Mouse (Mus musculus) forebrain, postnatal 0 days (tissue): ENCODE measurements around the gene Kctd6. TPM values are rescaled to one million over a fixed set of nuclear protein-coding genes. Genes with fewer than 3 reads are reported as not detected.

Experiments
- ATAC-seq: fragments of 200-750 bp; cut with Nextera tagmentation; 2 replicates; pipeline ENCODE4 v1.8.0; 2017; ENCODE audit warnings: mild to moderate bottlenecking, moderate library complexity
- DNase-seq: peaks from one replicate; pipeline ENCODE4 v3.0.0-alpha.2; 2015
- H3K27ac ChIP-seq: fragments of 300-500 bp; sonication (generic); 2 replicates; pipeline ENCODE4 v1.5.1; 2014; ENCODE audit warnings: low read depth, mild to moderate bottlenecking, antibody characterized with exemption, low read length, moderate library complexity, mixed read lengths
- H3K27me3 ChIP-seq: fragments of 300-500 bp; sonication (generic); 2 replicates; pipeline ENCODE4 v1.6.1; 2014; ENCODE audit warnings: mild to moderate bottlenecking, low read length, mixed read lengths; ENCODE audit not compliant: insufficient read depth
- H3K36me3 ChIP-seq: fragments of 300-500 bp; sonication (generic); 2 replicates; pipeline ENCODE4 v1.6.1; 2014; ENCODE audit warnings: mild to moderate bottlenecking, moderate library complexity; ENCODE audit not compliant: insufficient read depth
- H3K4me1 ChIP-seq: fragments of 300-500 bp; sonication (generic); 2 replicates; pipeline ENCODE4 v1.6.1; 2014; ENCODE audit warnings: antibody characterized with exemption; ENCODE audit not compliant: insufficient read depth
- H3K4me2 ChIP-seq: fragments of 300-500 bp; sonication (generic); 2 replicates; pipeline ENCODE4 v1.6.1; 2014; ENCODE audit warnings: low read depth, mild to moderate bottlenecking, moderate library complexity
- H3K4me3 ChIP-seq: fragments of 300-500 bp; sonication (generic); 2 replicates; pipeline ENCODE4 v1.5.1; 2014; ENCODE audit warnings: low read depth, low read length, mixed read lengths
- H3K9ac ChIP-seq: fragments of 300-500 bp; sonication (generic); 2 replicates; pipeline ENCODE4 v1.6.1; 2014; ENCODE audit warnings: mild to moderate bottlenecking
- H3K9me3 ChIP-seq: fragments of 300-500 bp; sonication (generic); 2 replicates; pipeline ENCODE4 v1.6.1; 2016; ENCODE audit warnings: low read length
- CTCF ChIP-seq: sonication (generic); IDR thresholded peaks from 2 replicates; pipeline ENCODE4 v1.5.1; 2016; ENCODE audit warnings: antibody characterized with exemption, control low read depth, low read depth
- WGBS: fragments of 180-500 bp; shearing (Covaris S2); extraction: QIAGEN DNeasy Blood & Tissue Kit; methylation state at CpG from one replicate; pipeline ENCODE4 v1.1.7; 2014; 5-methylcytosine and 5-hydroxymethylcytosine counted together
- polyA plus RNA-seq: library from polyadenylated mRNA; unstranded; fragments of >200 nt; fragmentation: Nextera tagmentation; extraction: Ambion mirVana; gene quantifications from 2 replicates; pipeline ENCODE4 v1.2.1, GENCODE M21; 2015
- total RNA-seq: library from RNA; depleted of rRNA; stranded (reverse); fragments of >200 nt; gene quantifications from 2 replicates; pipeline ENCODE4 v1.2.3, GENCODE M21; 2014

Gene Kctd6
- total and polyA plus RNA-seq, 2 experiments from 2014 or later = 27.0 to 42.0 TPM

DNA sequence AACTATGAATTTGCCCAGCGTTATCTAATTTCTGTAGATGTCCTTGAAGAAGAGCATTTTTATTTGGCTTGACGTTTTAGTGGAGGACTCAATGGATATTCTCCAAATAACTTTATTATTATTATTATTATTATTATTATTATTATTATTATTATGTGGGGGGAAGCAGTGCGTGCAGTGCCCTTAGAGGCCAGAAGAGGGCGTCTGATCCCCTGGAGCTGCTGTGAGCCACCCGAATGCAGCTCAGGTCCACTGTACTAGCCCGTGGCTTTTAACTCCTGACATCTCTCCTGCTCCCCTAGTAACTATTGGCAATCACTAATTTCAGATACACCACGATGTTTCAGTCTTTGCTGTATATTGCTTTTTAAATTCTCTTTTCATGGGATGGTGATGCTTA is 6.4 kb downstream of the Kctd6 start:
- TF ChIP-seq CTCF = peak; percentile 38; the same call in 1 of the 2 replicates
- WGBS = 62% methylated on average over 7 of the region's 7 CpGs
- no peak for DNase-seq
- Histone ChIP-seq H3K4me1 (peaks cover 5% of the 10 kb centered on the region; the same call in 1 of the 2 replicates), H3K9me3 (no peaks in the 10 kb centered on the region), H3K4me3 (no peak overlapping the region), H3K4me2 (no peak overlapping the region), H3K27me3 (no peaks in the 10 kb centered on the region), H3K27ac (no peak overlapping the region), H3K9ac (no peak overlapping the region), H3K36me3 (peaks cover 13% of the 10 kb centered on the region)
- no peak for ATAC-seq

DNA sequence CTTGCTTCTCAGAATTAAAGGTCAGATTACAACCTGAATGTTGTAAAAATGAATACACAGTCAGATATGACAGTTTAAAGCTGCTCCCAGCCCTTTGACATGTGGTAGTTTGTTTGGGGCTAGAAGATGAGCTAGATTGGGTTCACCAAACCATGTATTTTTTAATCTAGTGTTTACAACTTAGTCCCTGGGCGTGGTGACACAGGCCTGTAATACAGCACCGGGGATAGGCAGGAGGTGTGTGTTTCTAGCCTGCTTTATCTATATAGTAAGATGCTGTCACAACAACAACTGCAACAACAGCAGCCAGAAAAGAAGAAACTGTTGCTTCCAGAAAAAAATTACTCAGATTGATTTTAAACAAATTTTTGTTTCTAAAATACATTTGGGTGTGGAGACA is 7.0 kb downstream of the Kctd6 start:
- Histone ChIP-seq H3K9ac (no peak overlapping the region), H3K4me2 (no peak overlapping the region), H3K4me1 (0 out of 2 replicates have a peak, but pooled peaks cover 5% of the 10 kb centered on the region), H3K27ac (no peak overlapping the region), H3K27me3 (no peaks in the 10 kb centered on the region), H3K9me3 (no peaks in the 10 kb centered on the region), H3K4me3 (no peak overlapping the region), H3K36me3 (peaks cover 13% of the 10 kb centered on the region)
- WGBS = 95% methylated on average over 2 of the region's 2 CpGs
- ATAC-seq (no peak), DNase-seq (no peak)
- no peak for TF ChIP-seq CTCF

DNA sequence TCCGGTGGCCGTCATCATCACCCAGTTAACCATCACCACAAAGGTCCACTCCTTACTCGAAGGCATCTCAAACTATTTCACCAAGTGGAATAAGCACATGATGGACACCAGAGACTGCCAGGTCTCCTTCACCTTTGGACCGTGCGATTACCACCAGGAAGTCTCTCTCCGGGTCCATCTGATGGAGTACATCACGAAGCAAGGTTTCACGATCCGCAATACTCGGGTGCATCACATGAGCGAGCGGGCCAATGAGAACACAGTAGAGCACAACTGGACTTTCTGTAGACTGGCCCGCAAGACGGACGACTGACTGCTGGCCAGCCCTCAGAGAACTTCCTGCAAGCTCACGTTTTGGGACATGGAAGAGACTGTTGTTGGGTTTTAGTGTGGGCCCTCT is 8.6 kb downstream of the Kctd6 start:
- DNase-seq (no peak), ATAC-seq (no peak)
- Histone ChIP-seq H3K27ac (no peak overlapping the region), H3K9ac (no peak overlapping the region), H3K9me3 (no peaks in the 10 kb centered on the region), H3K36me3 (peaks cover 13% of the 10 kb centered on the region), H3K4me3 (no peak overlapping the region), H3K4me2 (no peak overlapping the region), H3K4me1 (0 out of 2 replicates have a peak, but pooled peaks cover 5% of the 10 kb centered on the region), H3K27me3 (no peaks in the 10 kb centered on the region)
- no peak for TF ChIP-seq CTCF
- WGBS = 95% methylated on average over 16 of the region's 16 CpGs

DNA sequence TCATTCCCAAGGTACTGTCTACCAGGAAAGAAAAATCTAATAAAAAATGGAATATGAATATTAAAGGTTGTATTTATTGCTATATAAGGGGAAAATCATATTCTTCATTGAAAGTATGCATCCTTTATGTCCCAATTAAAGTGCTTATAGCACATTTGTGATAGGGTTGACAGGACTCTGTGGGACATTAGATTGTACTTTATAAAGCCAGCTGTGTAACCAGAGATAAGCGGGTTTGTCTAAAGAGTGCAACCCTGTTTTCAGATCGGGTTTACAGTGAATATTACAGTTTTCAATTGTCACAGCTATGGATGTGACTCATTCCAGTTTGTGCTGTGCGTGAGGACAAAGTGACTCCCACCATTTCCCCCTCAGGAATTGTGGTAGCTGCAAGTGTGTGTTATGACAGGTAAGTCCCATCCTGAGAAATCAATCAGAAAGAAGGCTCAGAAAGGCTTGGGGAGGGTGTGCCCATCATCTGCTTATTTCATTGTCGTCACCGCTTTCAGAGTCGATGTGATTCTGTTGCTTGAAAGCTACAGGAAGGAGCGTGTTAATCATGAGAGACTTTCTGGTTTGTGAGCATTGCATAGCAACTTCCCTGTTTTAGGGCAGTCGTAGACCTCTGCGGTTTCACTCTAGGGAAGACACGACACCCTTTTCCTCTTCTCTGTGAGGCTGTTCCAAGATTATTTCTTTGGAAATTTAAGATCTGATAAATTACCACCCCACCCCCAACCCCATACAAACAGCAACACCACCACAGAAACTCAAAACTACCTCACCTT is 9.8 kb downstream of the Kctd6 start:
- Histone ChIP-seq H3K27ac (no peak overlapping the region), H3K9me3 (no peaks in the 10 kb centered on the region), H3K4me2 (no peak overlapping the region), H3K9ac (no peak overlapping the region), H3K4me1 (0 out of 2 replicates have a peak, but pooled peaks cover 3% of the 10 kb centered on the region), H3K36me3 (peaks cover 13% of the 10 kb centered on the region), H3K27me3 (no peaks in the 10 kb centered on the region), H3K4me3 (no peak overlapping the region)
- DNase-seq = no peak
- TF ChIP-seq CTCF = no peak
- no peak for ATAC-seq
- WGBS = 91% methylated on average over 10 of the region's 10 CpGs

DNA sequence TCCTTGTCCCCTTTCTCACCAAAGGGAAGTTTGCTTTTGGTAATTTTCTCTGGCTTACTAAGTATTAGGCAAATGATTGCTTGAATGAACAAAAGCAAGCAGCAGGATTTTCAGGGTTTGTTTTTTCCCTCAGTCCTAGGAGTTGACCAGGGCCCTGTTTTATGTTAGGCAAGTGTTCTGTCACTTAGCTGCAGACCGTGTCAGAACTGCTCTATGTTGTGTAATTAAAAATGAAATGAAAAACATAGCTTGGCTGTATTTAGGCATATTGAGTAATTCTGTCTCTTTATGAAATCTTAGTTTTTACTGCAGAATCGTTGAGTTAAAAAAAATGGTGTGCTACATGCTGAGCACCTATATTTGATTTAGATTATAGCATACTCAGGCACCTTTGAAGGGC is 10.9 kb downstream of the Kctd6 start:
- no peaks in the 10 kb centered on the region for H3K27me3 ChIP-seq
- WGBS = 74% methylated on average over 2 of the region's 2 CpGs

DNA sequence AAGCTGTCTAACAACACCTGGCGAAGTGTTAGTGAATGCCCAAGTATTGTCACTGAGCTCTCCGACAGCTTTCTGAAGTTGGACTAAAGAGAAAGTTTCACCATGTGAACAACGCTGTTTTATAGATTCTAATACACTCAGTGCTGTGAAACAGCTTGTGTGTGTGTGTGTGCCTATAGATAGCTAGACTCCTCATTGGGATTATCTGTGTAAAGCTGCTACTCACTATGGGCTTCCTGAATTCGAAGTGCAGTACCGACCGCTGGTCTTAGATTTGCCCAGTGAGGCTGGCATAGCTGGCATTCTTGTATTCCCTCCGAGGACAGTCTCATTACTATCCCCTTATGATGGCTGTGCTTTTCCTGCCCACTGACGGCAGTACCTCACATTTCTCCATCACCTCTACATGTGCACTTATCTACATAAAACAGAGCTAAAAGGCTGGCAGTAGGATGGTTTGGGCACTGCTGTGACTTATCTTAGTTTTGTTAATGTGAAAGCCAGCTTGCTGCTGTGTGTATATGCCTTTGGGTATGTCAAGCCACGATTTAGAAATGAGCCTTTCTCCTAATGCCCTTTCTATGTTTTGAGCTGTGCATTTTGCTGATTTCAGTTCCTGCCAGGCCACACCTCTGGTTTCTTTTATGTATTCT is 15.6 kb downstream of the Kctd6 start:
- no peak overlapping the region for H3K27ac ChIP-seq
- WGBS = 85% methylated on average over 9 of the region's 9 CpGs
- ATAC-seq (no peak), DNase-seq (no peak)
- H3K9me3 ChIP-seq = no peaks in the 10 kb centered on the region
- no peaks in the 10 kb centered on the region for H3K36me3 ChIP-seq
- TF ChIP-seq CTCF = no peak
- H3K4me1 ChIP-seq = no peaks in the 10 kb centered on the region
- no peak overlapping the region for H3K4me2 ChIP-seq
- H3K27me3 ChIP-seq = no peaks in the 10 kb centered on the region
- H3K4me3 ChIP-seq = no peak overlapping the region
- no peak overlapping the region for H3K9ac ChIP-seq

More for the DNA sequence above, 10.9 kb downstream of the Kctd6 start:
- Histone ChIP-seq H3K4me2 (no peak overlapping the region), H3K9me3 (no peaks in the 10 kb centered on the region), H3K4me1 (no peaks in the 10 kb centered on the region), H3K27ac (no peak overlapping the region), H3K9ac (no peak overlapping the region), H3K4me3 (no peak overlapping the region), H3K36me3 (peaks cover 13% of the 10 kb centered on the region)
- no peak for ATAC-seq
- no peak for TF ChIP-seq CTCF
- no peak for DNase-seq

DNA sequence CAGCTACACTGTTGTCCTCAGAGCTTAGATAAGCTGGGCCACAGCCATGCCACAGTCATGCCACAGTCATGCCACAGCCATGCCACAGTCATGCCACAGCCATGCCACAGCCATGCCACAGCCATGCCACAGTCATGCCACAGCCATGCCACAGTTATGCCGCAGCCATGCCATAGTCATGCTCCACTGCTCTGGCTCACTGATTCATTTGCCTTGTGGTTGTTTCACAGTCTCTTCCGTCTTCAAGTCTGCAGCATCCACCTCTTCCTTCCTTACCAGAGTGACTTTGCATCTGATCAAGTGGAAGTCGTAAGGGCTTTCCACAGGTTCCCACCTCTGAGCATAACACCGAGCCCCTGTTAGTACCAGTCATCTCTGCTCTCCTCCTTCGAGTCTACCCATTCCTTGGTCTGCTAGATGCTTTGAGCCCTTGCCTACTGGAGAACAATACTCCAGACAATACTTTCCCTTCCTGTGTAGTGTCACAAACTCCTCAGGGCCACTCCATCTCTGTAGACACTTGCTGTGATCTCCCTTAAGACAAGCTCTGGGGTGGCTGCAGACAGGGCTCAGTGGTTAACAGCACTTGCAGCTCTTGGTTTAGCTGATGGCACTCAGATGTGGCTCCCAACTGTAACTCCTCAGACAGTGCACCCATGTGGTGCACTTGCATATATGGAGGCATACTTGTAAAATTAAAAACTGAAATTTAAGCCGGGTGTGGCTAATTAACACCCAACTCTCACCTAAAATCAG is 18.4 kb downstream of the Kctd6 start:
- H3K4me1 ChIP-seq = no peaks in the 10 kb centered on the region
- no peak for TF ChIP-seq CTCF
- no peaks in the 10 kb centered on the region for H3K9me3 ChIP-seq
- no peak overlapping the region for H3K4me2 ChIP-seq
- no peak for ATAC-seq
- no peaks in the 10 kb centered on the region for H3K36me3 ChIP-seq
- no peaks in the 10 kb centered on the region for H3K27me3 ChIP-seq
- no peak for DNase-seq
- no peak overlapping the region for H3K27ac ChIP-seq
- WGBS = 87% methylated on average over 6 of the region's 6 CpGs
- no peak overlapping the region for H3K4me3 ChIP-seq
- no peak overlapping the region for H3K9ac ChIP-seq
